Mouse (Mus musculus) ES-E14 (cell line): ENCODE measurements around the gene Camk1.

Experiments used
- CHD2 ChIP-seq: IDR thresholded peaks from 2 replicates; pipeline ENCODE4 v1.6.1; 2014; ENCODE audit warnings: mild to moderate bottlenecking, low read depth, low read length, inconsistent platforms
- HCFC1 ChIP-seq: IDR thresholded peaks from 2 replicates; pipeline ENCODE4 v1.6.1; 2012; ENCODE audit warnings: low read length, inconsistent platforms, borderline replicate concordance; ENCODE audit not compliant: insufficient read depth
- MAFK ChIP-seq: IDR thresholded peaks from 2 replicates; pipeline ENCODE4 v1.6.1; 2014; ENCODE audit warnings: mild to moderate bottlenecking, low read depth, low read length, inconsistent platforms; ENCODE audit not compliant: insufficient read depth
- ZC3H11A ChIP-seq: IDR thresholded peaks from 2 replicates; pipeline ENCODE4 v1.6.1; 2012; ENCODE audit warnings: low read depth, mild to moderate bottlenecking, inconsistent platforms, low read length, borderline replicate concordance
- ZNF384 ChIP-seq: IDR thresholded peaks from 2 replicates; pipeline ENCODE4 v1.6.1; 2012; ENCODE audit warnings: low read depth, low read length, inconsistent platforms

- TF ChIP-seq ZC3H11A, result no peak
- TF ChIP-seq HCFC1, result no peak
- no peak for TF ChIP-seq MAFK
- TF ChIP-seq ZNF384, result no peak
- no peak for TF ChIP-seq CHD2
These were observed 24.8 kb upstream of the Camk1 start for GRCm38 (mm10) chr6:113368577-113368976.
